Mouse (Mus musculus) embryo, embryonic 10.5 days (tissue): ENCODE measurements at regions not wholly inside any gene's neighbourhood (a gene's known extent, or its start where the extent isn't known, plus 50 kb on each side); places are given as distances from the start of the nearest gene placed in this dataset.
A peak's percentile ranks its signal among the peaks of the same experiment; 100 is the strongest.

Experiments
- DNase-seq: peaks from one replicate; pipeline ENCODE4 v3.0.0-alpha.2; 2015; ENCODE audit warnings: low spot score

DNA sequence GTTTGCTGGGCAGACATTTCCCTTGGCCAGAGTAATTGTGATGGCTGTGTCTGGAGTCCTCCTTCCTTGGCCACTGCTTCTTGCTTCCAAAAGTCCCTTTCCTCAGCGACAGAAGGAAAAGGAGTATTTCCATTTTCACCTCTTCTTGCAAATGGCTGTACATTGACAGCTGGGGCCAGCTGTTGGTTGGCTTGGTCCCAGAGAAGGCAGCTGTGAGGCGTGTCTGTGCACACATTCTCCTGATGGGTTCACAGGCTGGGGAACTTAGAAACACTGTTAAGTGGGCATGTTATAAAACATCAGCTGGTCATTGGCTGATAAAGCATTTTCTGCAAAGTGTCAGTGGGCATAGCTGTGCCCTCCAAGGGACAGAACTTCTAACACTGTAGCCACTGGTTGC is 290.4 kb upstream of the Trpc7 start:
- DNase-seq, result no peak

DNA sequence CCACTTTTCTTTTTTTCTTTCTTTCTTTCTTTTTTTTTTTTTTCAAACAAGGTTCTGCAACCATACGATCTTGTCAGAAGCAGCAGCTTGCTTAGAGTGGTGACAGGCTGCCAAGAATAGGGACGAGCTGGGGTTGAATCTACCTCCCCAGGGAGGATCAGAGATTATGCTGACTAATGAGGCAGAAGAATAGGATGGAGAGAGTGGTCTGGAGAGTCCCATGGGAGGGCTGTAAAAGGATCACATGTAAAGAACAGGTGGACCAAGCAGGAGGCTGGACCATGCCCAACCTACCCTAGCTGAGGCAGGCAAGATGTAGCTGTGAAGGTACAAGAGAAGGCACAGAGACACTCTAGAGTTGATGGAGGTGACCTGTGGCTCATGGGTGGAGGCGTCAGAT is 274.4 kb upstream of the Trpc7 start:
- no peak for DNase-seq

DNA sequence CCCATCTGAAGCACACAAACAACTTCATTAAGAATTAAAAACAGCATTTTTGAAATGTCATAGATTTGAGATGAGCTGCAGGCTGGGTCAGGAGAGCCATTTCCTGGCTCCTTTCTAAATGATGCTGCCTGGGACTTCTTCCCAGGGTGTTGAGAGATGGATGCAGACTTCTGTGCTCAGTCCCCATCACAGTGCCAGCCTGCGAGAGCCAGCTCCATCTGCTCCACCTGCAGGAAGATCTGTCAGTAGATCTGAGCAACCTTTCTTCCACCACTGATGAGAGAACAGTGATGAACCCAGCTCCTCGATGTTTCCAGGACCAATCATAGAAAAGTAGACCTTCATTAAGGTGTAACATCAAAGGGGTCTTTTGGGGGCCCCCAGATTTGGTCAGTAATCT is 273.8 kb upstream of the Trpc7 start:
- DNase-seq, result no peak

DNA sequence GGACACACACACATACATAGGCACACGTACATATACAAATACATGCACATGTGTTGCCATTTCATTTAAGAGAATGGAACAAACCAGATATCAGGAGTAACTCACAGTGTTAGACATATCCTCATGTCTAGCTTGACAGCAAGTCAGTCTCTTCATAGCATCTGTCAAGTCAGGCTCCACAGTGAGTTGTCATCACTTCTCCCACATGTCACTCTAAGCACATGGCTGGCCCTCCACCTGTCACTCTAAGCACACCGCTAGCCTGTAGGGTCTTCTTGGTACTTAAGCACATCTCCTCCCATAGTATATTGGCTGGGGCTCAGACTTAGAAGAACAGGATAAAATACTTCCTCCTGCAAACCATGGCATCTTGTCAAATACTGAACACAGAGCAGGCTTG is 269.6 kb upstream of the Trpc7 start:
- no peak for DNase-seq

DNA sequence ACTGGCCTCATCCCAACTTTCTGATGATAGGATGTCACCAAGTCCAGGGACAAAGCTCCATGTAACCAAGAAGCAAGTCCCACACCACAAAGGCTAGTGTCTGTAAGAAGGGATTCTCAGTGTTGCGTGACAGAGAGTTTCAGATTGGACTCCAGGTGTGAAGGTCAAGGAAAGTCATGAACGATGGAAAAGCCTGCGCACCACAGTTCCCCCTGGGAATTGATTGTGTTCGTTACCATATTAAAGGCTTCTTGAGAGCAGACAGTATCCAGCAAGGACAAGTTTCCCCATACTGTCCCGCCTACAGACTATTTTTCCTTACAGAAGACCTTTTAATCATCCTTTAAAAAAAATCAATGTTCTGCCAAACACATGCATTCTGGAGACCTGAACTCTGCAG is 257.0 kb upstream of the Trpc7 start:
- no peak for DNase-seq

DNA sequence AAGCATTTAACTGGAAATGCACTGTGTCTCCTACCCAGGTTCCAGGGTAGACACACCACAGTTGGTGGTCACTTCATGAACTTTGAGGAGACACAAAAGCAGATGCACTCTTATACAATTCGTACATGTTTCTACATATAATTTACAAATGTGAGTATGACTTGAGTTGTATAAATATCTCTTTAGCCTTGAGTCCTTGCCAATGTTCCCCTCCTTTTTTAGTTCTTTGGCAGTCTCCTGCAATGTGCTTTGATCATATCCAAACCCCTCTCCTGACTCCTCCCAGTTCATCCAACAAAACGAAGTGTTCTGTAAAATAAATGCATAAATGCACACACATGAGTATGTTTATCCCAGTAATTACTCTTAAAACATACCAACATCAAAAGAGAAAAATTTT is 251.8 kb upstream of the Trpc7 start:
- no peak for DNase-seq

DNA sequence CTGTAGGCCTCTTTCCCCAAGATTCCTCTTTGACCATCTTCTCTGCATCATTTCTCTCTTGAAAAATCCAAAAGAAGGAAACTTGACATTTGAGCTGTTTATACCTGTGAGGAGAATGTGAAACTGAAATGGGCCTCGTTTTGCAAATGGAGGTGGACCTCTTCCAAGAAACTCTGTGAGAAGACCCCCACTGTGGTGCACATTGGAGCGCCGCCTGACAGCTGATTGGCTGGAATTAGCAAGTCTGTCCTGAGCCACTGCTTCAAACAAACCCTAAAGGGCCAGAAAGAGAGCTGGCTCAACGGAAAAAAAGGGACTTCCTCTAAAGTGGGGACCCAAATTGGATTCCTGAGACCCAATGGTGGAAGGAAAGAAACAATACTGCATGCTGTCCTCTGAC is 250.9 kb upstream of the Trpc7 start:
- no peak for DNase-seq

DNA sequence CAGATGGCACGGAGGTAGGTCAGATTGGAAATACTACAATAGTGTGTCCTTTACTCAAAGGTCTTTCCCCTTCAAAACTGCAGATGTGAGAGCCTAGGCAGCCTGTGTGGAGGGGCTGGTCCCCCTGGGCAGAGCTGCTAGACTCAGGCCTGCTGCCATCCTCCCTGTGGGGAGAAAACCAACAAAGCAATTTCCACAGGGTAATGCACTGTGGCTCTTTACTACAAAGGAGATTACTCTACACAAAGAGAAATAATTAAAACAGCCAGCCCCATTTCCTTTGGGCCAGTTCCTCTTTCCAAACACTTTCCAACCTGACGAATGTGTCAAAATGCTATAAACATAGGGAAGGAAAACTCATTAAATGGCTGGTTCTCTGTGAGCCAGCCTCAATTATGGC is 250.0 kb upstream of the Trpc7 start:
- DNase-seq, result no peak

DNA sequence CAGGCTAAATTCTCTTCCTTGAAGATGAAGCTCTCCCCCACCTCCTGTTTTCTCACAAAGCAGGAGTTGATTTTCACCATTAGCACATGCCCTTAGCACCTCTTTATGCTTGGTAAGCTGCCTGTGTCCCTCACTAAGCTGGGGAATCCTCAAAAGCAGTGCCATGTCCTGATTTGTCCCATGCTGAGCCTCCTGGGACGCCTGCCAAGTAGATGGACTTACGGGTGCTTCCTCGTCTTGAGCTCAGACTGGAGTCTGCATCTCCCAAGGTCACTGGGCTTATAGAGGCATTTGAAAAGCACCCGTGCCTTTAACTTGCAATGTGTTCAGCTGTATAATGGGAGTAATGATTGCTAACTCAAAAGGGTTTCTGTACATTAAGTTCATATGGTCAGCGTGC is 247.1 kb upstream of the Trpc7 start:
- DNase-seq, result no peak

DNA sequence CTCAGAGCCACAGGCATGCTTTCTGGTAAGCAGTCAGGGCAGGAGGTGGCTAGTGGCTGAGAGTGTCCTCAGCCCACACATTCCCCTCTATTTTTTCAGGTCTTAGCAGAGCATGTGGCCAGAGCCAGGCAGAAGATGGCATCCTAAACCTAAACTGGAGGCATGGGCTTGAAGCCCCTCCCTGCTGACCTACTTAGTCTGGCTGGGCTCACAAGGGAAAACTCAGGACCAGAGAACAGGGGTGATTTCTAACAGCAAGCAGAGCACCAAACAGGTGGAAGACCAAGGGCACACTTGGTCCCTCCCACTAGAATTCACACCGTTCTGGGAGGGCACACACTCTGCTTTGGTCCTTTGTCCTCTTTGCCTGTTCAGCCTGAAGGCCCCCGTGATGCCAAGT is 246.6 kb upstream of the Trpc7 start:
- DNase-seq, result no peak

DNA sequence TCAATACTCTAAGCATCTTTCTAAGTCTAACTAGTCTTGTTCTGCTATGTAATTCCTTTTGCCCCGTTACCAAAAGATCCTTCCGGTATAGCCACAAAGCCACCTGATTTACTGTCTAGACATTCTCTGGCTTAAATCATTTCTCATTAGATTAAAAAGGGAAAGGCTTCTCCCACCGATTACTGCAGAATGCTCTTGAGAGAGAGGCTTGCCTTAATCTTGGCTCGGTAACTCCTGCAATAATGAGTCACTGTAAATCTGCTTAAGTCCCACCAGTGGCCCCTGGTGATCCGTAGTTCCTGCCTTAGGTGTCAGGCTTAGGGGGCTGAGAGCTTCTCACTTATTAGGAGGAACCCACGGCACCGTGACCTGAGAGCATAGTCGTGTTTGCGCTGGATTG is 220.1 kb upstream of the Trpc7 start:
- DNase-seq, result no peak

DNA sequence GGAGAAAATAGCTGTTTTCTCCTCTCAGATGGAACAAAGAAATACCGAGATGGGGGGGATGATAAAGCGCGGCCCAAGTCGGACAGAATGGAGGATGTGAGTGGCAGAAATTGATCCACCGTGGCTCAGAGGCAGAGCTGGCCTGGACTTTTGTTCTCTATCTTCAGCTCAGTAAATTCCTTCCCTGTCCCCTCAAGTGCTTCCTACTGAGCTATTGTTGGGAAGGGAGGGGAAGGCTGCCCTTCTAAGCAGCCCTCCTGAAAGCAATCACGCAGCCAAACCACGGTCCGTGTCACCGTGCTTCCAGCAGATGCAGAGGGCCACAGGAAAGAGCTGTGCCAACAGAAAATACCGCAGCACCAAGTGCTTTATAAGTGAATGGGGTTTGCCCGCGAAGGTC is 212.2 kb upstream of the Trpc7 start:
- DNase-seq, result peak; percentile 63

DNA sequence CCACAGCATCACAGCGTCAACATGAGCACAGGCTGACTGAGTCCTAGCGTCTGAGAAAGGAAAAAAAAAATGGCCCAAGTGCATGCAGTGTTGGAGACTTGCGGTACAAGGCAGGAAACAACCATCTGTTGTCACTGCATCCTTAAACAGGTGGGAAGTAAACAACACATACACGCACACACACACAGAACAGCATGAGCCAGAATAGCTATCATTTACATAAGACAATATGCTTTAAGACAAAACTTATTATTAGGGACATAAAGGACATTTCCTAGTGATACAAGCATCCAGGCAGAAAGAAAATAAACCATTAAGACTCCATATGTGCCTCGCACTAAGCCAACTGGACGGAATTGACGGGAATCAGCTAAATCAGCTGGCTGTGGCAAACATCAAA is 203.8 kb upstream of the Trpc7 start:
- no peak for DNase-seq

DNA sequence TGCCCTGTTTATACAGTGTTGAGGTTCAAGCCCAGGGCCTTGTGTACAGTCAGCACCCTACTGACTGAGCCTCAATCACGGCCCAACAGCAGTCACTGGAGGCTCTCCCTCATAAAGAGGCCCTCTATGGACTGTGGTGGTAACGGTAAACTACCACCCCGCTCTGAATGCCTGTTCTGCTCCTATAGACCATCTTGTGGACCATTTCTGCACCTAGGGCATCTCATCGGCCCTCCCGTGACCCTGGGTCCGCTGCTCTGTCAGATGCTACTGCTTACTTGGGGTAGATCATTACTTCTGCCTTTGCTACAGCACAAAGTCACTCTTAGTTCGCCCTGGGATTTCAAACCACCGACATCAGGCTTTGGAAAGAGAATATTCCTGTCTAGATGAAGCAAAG is 196.1 kb upstream of the Trpc7 start:
- no peak for DNase-seq

DNA sequence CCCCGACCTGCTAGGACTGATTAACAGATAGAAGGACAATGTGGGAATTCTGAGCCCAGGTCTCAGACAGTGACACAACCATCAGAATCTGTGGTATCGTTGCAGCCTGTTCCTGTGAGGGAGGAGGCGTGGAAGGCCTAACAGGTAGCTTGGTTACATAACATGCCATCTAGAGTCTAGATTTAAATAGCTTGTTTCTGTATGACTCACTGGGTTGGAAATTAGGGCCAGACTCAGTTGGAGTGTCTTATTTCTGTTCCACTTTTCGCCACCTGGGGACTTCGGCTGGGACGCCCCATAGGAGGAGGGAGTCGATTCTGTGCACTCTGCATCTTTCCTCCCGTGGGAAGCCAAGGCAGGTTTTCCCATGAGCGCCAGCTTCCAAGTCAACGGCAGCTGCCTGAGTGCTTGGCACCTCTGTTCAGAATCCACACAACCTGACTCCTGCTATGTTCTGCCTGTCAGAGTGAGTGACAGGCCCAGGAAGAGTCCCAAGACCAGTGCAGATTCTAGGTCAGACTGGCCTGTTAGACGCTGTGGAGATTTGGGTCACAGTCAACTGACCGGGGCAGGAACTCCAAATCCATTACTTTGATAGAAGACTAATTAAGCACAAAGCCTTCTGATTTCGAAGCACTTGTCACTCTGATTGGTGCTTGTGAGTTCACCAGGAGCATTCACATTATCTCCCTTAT is 193.7 kb upstream of the Trpc7 start:
- no peak for DNase-seq

DNA sequence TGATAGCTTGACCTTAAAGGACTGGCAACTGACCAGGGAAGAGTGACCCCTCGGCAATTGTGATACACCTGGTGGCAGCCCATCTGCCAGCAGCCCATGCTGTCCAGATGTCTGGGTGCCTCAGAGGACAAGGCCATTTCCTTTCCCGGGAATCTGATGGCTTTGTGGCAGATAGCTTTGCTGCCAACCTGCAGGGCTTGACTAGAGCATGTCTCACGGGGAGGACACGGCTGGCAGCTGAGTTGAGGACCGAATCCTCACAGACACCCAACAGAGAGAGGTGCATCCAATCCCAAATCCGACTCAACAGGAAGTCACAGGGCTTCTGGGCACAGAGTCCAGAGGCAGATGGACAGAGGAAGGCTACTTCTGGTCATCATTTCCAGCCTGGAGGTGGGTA is 192.2 kb upstream of the Trpc7 start:
- no peak for DNase-seq

DNA sequence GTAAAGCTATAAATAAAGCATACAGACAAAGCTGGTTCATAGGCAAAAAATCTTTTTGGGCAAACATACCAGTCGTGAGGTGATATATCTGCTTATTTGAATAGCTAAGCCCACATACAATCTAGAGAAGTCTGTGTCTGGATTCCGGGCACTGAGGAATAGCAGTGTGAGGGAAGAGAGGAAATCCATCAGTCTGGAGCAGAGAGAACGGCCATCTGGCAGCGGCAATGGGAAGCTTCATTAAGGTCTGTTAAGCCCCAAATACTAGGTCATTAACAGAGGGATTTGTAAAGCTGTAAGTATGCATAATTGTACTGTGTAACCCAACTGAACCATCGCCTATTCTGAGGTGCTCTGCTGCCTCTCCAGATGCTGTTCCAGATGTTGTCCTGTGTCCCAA is 191.6 kb upstream of the Trpc7 start:
- no peak for DNase-seq

DNA sequence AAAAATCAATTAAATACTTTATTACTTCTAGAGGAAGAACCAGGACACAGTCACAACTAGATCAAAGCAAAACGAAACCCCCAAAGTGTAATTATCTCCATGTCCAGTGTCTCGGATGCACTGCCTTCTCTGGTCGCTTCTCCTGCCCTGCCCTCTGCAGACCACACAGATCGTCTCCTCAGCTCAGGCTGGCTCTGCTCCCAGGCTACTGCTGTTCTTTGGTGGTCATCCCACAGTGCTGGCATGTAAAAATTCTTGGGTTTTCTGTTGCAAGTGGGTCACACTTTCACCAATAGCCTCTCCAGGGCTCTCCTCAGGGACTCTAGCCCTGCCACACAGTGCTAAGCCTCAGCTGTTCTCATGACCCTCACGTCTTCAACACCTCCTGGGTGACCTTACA is 188.0 kb upstream of the Trpc7 start:
- DNase-seq, result no peak

DNA sequence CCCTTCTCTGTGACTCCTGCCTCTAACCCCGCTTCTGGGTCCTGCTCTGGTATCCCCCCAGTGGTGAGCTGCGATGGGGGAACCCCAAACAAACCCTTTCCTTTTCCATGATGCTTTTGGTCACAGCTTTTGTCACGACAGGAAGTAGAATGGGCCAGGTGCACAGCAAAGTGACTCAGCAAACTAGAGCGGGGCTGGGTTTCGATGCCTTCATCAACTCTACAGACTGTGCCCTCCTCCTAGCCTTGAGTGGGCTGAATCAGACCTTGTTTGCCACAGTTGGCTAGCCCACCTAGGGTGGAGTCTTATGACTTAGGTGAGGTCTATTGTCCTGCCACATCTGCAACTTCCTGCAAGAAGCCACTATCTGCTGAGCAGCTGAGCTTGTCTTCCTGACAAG is 174.7 kb upstream of the Trpc7 start:
- DNase-seq, result no peak

DNA sequence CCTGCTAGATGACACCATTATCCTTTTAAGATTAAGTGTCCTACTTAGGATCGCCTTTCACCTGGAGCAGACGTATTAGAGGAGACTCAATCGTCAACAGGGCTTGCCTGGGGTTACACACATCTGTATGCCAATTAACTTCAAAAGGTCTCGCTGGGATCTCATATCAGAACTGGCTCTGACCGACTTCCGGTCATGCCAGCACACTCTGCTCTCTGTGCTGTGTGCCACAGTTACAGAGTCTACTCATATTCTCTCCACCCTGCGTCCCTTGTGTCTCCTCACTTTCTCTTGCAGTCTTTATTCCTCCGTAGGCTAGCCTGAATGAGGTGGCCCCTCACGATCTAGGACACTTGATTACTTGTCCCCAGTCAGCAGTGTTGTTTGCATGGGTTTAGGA is 165.9 kb upstream of the Trpc7 start:
- no peak for DNase-seq

DNA sequence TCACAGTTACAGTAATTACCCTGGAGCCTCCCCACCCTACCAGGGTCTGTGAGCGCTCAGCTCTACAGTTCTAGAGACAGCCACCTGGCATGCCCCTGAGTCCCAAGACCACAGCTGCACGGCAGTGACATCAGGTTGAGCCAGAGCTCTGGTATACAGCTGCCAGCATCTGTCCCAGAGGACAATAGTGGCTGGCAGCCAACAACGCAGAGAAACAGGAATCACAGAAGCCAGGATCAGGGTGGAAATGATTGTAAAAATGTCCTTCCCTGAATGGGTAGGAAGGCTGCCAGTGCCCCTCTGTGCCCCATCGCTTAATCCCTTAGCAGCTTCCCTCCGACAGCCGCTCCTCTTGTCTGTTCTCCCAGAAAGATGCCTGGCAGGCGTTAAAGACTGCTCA is 165.3 kb upstream of the Trpc7 start:
- no peak for DNase-seq

DNA sequence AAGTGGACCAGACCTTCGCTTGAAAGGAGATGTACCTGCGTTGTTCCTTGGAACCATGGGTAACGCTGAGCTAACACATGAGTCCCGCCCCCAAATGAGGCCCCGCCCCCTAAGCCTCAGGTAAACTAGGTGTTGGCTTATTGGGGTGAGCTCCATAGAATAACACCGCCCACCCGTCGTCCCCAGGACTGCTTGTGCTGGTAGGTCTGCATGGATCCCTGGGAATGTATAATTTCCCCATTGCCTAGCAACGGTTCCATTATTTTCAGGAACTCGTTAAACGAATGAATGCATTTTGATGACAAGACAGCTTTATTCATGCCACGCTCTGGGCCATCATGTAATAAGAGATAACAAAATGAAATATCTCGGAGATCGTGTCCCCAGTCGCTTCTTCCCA is 161.0 kb upstream of the Trpc7 start:
- DNase-seq, result no peak

DNA sequence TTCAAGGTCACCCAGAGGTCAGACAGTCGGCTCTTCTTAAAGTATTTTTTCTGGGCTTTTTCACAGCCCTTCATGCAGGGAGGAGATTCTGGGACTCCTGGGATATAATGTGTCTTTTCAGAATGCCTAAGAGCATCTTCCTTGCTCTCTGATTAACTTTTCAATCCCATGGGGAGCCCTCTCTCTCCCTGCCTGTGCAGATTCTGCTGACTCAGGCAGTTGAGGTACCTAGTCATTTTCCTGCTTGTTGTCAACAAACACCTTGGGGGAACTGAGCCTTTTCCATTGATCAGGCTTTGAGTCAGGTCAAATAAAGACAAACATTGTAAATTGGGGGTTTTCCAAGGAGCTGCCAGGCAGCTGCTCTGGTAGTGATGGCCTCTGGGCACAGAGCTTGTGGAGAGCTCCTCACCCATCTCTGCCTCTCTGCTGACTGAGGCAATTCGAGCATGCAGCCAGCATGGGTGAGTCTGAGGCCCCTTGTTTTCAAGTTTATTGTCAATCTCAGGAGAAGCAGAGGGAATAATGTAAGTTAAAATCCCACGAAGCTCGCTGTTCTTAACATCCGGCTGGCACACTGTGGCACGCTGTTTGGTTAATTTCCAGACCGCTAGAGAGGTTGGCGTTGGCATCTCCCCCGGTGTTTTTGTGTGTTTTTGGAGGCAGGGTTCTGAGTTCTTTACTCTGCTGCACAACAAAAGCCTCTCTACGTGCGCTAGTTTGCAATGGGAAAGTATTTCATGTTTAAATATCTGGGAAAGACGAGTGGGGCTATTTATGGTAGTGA is 159.8 kb upstream of the Trpc7 start:
- DNase-seq, result peak; percentile 34

DNA sequence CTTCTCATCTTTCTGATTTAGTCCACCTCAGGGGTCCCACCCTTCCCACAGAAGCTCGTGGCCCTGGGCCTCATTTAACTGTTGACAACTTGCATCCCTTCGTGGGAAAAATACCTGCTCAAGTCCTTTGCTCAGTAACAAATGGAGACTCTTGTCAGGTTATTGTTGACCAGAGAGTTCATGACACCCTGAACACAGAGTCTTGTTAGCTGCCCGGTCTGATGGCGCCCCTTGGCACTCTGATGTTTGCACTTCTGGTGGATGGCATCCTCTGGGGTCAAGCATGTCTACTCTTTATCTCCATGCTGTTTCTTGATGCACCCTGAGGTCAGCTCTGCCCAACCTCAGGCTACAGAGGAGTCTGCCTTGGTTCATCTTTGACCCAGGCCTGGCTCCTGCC is 157.6 kb upstream of the Trpc7 start:
- DNase-seq, result no peak
